Mouse (Mus musculus) skeletal muscle tissue, adult 2 months (tissue): ENCODE results near the gene Alyref2.
"Not testable (repeated sequence)": the region's sequence is repeated elsewhere in the genome, so short reads cannot be mapped to it uniquely, and the experiment has no call there.

Source experiments
- DNase-seq: peaks from one replicate; pipeline ENCODE4 v3.0.0-alpha.2; 2012; ENCODE audit warnings: low read depth, low spot score

Alyref2 gene

DNA sequence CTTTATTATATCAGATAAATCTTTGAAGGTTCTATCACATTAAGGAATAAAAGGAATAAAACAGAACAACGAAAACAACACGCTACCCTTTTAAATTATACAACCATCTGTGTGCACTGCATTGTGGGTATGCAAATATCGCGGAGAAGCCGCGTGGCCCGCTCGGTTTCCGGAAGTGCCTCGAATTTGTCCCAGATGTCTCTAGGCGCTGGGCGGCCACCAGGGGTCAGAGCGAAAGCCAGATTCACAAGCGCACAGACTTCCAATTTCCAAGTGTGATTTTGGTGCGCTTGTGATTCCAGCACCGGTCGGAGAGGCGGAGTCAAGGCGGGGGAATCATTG is at the start of gene Alyref2:
TSS of gene Alyref2 (plus strand) at position 229 of the 342 bp plus-strand sequence.
- peak; percentile 95 for DNase-seq

DNA sequence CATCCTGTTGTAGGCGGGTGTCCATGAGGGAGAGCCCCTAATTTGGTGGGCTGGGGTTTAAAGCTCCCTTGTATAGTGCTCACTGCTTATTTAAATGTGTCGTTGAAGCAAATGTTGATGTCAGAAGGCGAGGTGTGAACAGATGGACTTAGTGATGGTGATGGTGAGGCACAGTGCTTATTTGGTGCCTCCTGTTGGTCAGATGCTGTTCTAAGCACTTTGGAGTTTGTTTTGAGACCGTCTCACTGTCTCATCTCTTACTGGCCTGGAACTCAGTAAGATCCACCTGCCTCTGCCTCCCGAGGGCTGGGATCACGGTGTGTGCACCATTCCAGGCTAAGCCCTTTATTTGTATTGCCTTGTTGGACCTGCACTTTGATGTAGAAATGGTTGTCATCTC is 48.4 kb upstream of the Alyref2 start:
- DNase-seq: no peak

DNA sequence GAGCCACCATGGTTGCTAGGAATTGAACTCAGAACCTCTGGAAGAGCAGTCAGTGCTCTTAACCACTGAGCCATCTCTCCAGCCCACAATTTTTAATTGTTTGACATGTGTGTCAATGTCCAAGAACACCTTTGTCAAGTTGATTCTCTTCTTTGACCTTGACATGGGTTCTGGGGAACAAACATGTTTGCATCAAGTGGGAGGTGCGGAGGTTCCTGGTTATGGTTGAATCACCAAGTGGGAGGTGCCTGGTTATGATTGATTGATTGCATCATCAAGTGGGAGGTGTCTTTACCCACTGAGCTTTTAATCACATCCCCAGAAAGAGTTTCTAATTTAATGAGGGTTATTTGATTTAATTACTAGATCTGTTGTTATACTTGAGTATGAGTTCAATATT is 45.7 kb upstream of the Alyref2 start:
- DNase-seq: no peak

DNA sequence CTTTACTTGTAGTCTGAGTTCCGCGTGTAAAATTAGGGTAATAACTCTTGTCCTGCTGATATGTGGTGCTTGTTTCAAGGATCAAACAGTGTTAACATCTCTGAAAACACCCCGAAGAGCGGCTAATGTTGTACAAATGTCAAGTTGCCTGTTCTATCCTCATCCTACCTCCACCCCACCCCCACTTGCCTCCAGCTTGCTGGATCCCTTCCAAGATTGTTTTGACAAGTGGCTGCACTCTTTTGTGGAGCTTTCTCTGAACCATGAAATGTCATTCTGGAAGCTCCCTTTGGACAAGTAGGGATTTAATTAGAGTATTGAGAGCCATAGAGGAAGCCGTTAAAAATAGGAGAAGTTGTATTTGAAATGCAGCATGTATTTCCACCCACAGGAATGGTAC is 43.5 kb upstream of the Alyref2 start:
- no peak for DNase-seq

DNA sequence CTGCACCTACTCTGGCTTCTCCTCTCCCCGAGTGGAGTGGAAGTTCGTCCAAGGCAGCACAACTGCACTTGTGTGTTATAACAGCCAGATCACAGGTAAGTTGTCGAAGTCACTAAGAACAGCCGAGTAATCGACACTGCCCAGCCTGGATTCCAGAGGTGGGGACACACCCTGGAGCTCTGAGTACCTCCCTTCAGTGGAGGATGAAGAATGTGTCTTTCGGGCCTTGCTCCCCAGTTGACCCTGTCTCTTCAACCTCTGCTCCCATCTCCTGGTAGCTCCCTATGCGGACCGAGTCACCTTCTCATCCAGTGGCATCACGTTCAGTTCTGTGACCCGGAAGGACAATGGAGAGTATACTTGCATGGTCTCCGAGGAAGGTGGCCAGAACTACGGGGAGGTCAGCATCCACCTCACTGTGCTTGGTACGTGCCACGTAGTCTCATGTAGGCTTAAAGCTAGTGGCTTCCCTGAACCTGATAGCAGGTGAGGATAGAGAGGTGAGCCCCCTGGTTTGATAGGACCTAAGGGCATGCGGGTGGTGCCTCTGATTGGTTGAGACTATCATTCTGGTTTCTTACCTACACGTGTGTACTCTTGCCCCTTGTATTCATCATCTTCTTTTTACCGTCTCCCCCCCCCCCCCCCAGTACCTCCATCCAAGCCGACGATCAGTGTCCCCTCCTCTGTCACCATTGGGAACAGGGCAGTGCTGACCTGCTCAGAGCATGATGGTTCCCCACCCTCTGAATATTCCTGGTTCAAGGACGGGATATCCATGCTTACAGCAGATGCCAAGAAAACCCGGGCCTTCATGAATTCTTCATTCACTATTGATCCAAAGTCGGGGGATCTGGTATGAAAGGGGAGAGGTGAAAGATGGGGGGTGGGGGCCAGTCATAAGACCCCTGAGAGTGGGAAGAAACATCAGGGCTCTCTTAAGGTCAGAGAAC is 42.5 kb upstream of the Alyref2 start:
- DNase-seq: no peak

DNA sequence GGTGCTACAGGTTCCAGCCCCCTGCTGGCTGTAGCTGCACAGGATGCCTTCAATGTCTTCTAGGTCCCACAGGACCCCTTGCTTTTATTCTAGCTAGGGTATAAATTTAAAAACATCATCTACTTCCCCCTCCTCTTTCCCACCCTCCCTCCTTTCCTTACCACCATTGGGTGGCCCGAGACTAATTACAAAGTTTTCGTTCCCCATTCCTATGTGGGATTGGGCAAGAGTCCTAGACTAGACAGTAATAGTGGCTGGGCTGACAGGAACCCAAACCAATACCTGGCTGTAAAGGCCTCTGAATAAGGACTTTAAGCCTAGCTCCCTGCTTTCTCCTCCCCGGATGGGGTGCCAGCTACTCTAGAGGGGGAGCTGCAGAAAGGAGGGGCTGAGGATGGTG is 40.1 kb upstream of the Alyref2 start:
- no peak for DNase-seq

DNA sequence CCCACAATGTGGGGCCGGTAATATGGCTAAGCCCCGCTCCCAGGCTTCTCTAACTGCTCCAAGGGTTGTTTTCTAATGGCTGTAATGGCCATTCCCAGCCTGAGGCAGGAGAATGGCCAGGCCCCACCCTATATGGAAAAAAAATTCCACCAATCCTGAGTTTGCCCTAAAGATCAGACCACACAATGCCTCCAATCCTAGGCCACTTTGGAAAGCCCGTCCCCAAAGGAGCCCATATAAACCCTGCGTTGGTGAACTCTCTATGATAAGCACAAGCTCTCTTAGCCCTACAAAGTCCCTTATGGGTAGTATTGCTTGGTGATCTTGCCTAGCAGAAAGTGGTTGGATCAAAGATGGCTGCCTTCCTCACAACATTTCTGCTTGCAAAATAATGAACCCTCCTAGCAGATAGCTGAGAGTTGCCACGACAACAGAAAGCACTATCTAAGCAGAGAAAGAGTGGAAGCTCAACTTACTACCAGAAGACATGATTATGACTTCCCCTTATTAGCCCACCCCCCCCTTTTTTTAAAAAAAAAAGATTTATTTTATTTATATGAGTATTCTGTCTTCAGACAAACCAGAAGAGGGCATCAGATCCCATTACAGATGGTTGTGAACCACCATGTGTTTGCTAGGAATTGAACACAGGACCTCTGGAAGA is 37.4 kb upstream of the Alyref2 start:
- DNase-seq: no peak

DNA sequence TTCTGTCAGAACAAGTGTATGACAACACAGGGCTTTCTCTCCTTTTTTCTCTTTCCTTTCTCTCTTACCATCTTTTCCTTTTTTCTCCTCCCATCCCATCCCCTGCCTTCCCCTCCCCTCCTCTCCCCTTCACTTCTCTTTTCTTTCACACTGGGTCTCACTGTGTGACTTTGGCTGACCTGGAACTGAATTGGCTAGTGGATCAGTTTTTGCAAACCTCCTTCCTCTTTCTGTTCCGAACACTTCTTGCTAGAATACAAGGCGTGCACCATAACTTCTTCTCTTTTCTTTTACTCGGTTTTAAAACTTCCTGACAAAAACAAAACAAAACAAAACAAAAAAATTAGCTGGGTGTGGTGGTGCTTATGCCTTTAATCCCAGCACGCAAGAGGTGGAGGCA is 36.7 kb upstream of the Alyref2 start:
- DNase-seq: no peak

DNA sequence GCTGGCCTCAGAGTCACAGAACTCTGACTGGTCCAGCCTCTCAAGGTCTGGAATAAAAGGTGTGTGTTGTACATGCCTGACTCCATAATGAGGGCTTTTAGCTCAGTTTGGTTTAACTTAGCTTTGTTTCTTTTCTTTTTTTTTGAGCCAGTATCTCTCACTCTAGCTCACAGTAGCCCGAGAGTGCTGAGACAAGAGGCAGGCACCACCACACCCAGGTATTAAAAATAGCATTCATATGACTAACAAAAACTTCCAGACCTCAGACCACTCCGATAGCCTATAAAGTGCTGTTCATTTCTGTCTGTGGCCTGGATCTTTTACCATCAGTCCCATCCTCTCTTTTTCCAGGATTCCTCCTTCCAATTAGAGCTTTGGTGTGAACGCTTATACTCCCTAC is 33.6 kb upstream of the Alyref2 start:
- no peak for DNase-seq

DNA sequence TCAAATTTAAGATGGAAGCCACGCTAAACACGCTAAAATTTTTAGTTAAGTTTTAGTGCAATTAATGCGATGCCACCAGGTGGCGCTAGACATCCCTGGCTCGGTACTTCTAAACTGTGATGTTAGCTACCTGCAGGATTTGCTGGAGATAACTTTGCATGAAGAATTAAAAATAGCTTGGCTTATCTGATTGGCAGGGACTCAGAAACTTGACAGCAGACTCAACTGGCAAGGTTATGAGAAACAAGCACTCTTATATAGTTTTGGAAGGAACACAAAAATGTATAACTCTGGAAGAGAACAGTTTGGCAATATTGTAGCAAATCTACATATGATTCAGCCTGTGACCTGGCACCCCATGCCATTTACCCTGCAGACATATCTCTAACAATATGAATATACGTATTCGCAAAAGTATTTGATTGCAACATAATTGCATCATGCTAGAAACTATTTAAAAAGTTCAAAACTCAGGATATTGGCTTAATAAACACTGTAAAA is 32.9 kb upstream of the Alyref2 start:
- DNase-seq: no peak

DNA sequence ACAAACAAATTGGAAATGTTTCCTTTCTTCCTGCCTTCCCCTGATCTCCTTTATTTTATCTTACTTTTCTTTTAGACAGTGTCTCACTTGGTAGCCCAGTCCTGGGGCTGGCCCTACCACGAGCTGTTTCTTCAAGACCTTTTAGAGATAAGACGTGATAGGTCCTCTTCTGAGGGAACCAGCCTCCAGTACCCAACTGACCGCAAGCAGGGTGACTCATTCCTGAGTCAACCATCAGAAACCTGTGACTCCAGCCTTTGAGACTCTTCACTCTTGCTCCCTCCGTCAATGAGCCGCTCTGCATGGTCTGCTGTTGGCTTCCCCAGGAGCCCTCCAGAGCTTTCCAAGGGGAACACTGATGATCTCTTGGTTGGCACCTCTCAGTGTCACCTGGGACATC is 32.4 kb upstream of the Alyref2 start:
- no peak for DNase-seq

DNA sequence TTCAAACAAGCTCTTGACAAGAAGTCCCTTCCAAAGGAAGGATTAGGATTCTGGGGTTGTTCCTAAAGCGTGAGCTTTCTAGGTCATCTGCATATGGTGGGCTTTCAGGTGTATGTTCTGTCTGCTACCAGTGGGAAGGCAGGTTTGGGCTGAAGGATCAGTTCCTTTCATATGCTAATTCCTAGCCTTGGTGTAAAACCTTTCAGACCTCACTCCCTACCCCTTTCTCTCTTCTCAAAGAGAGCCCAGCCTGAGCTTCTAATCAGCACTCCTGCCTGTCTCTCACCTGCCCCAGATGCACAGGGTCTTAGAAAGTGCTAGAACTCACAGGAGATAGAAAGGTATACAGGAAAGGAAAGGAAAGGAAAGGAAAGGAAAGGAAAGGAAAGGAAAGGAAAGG is 31.8 kb upstream of the Alyref2 start:
- no peak for DNase-seq

DNA sequence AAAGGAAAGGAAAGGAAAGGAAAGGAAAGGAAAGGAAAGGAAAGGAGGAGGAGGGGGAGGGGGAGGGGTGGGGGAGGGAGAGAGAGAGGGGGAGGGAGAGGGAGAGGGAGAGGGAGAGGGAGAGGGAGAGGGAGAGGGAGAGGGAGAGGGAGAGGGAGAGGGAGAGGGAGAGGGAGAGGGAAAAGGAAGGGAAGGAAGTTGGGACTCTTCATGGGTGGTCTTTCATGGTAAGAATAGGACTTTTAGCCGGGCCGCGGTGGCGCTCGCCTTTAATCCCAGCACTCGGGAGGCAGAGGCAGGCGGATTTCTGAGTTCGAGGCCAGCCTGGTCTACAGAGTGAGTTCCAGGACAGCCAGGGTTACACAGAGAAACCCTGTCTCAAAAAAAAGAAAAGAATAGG is 31.3 kb upstream of the Alyref2 start:
- not testable (repeated sequence) for DNase-seq

DNA sequence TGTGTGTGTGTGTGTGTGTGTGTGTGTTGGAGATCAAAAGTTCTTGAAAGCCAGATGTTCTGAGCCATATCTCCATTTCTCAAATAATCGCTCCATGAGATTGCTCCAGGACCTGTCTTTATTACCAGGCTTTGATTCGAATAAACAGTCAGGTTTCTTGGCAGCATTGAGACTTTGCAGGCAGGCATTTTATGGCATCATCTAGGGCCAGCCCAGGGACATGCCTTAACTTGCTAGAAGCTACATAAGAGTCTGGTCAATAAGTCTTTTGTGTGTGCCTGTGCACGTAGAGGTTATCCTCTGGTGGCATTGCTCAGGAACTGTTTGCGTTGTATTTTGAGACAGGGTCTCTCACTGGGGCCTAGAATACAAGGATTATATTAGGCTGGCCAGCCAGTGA is 29.8 kb upstream of the Alyref2 start:
- no peak for DNase-seq

DNA sequence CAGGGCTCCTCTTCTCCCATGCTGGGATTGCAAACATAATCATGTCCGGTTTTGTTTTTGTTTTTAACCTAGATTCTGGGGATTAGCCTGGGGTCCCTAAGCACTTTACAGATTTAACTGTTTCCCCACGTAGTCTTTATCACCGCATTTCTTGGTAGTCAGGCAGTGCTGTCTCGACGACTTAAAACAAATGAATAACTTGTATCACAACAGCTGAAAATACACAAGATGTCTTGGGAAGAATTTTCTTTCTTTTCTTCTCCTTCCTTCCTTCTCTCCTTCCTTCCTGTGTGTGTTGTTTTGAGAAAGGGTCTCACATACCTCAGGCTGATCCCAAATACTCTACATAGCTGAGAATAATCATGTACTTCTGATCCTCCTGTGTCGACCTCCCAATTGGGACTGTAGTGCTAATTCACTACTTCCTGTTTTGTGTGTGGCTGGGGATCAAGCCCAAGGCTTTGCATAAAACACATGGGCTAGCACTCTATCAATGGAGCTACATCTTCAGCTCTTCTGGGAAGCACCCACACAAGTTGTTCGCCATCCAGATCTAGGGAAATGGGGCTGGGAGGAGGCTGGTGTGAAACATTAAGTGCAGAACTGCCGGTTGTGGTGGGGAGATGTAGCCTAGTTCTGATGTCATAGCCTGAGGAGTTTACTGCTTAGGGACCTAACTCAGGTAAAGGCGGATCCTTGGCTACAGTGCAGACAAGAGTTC is 29.2 kb upstream of the Alyref2 start:
- no peak for DNase-seq

DNA sequence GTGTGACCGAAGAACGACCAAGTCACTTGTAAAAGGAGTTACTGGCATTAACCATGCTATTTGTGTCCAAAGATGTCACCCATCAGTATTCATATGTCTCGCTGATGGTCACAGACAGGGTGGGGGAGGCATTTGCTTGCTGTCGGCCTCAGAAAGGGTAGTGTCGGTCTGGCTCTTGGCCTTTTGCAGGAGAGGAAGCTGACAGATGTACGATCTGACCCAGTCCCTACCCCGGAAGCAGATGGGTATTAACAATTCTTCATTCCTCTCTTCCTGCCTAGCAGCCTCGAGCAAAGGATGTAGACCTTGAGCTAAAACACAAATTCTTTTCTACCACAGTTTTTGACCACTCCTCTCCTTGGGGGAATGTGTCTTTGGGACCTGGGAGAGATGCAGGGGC is 26.2 kb upstream of the Alyref2 start:
- no peak for DNase-seq

DNA sequence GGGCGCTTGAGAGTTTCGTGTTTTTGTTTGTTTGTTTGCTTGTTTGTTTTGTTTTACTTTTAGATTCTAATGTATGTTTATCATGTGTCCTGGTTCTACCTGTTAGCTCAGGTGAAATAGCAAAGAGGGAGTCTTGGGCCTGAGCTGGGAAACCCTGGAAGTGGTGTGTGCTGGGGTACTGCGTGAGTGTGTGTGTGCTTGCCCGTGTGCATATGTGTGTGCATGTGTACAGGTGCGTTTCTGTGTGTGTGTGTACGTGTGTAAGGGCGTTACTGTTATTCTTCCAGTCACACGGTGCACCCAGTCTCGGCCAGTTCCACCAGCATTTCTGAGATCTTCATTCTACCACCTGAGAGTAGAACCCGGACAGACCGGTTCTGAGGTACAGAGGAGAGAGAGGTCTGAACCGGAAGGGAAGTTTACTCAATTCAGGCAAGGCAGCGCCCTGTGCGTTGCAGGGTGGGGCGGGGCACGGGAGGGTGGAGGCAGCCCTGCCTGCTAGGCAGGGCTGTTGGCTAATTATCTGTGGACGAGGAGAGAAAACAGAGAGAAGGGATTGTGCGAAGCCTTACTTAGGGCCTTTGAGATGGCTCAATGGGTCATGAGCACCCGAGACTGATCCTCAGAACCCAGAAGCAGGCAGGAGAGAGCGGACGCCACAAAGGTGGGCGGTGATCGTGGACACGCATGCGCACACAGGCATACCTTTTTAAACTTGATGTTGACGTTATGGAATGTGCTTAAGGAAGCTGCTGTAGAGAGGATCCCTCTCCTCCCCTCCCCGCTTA is 25.3 kb upstream of the Alyref2 start:
- no peak for DNase-seq

DNA sequence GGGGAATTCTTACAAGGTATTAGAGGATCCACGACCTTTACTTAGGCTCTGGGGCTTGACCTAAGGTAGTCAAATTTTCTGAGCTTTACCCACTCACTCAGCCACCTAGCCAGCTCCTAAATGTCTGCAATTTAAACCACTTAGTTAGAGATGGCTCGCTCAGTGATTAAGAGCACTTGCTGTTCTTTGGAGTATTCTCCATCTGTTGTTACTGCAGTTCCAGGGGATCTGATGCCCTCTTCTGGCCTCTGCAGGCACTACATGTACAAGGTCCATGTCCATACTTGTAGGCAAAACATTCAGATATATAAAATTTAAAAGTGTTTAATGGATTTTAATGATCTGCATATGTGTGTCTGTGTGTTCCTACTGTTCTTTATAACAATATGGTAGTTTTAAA is 24.3 kb upstream of the Alyref2 start:
- no peak for DNase-seq

DNA sequence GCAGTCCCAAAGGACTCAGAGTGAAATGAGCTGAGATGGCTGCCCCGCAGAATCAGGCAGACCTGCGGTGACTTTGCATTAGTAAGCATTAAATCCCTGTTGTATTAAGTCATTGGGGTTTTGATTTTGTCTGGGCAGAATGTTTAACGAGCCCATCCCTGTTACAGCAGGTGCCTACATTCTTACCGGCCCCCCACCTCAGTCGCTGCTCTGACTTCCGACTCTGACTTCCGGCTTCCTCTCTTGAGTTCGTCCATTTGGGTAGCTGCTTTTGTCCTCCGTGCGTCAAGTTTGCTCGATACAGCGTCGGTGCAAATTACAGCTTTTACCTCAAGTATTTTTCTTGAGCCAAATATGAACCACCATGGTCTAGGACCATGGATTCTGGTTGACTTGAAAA is 9.0 kb upstream of the Alyref2 start:
- DNase-seq: no peak

DNA sequence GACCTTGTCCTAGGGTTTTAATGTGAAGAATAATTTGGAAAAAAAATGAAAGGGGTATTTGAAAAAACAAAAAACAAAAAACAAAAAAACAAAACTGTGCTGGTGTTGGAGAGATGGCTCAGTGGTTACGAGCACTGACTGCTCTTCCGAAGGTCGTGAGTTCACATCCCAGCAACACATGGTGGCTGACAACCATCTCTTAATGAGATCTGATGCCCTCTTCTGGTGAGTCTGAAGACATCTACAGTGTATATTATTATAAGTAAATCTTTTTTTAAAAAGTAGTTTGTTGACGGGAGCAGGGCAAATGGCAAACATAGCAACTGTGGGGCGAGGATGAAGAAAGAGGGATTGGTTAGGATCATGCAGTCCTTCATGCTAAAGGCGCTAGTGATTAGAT is 7.9 kb upstream of the Alyref2 start:
- DNase-seq: no peak

DNA sequence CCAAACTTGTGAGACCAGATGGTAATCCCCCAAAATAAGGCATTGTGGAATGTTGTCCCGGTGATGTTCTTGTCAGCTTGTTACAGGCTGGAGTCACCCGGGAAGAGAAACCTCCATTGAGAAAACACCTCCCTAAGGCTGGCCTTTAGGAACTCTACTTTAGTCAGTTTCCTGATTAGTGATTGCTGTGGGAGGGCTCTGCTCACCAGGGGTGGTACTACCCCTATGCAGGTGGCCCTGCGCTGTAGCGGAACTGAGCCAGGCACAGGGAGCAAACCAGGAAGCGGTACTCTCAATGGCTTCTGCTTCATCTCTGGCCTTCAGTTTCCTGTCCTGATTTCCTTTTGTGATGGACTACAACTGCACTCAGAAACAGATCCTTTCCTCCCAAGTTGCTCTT is 3.4 kb upstream of the Alyref2 start:
- DNase-seq: no peak
